Mouse (Mus musculus) hindbrain, embryonic 15.5 days (tissue): ENCODE data around the gene Rpl24. TPM values are rescaled to one million over a fixed set of nuclear protein-coding genes. Genes with fewer than 3 reads are reported as not detected.
"Not testable (repeated sequence)": the region's sequence is repeated elsewhere in the genome, so short reads cannot be mapped to it uniquely, and the experiment has no call there.

Source experiments
- ATAC-seq: fragments of 200-750 bp; cut with Nextera tagmentation; 2 replicates; pipeline ENCODE4 v1.8.0; 2017; ENCODE audit warnings: low read depth, moderate number of reproducible peaks, moderate TSS enrichment; ENCODE audit not compliant: low FRiP score
- H3K27ac ChIP-seq: fragments of 300-500 bp; sonication (generic); replicated peaks from 2 replicates; pipeline ENCODE4 v1.5.1; 2015; ENCODE audit warnings: mild to moderate bottlenecking, inconsistent platforms
- H3K27me3 ChIP-seq: fragments of 300-500 bp; sonication (generic); 2 replicates; pipeline ENCODE4 v1.6.1; 2015; ENCODE audit warnings: control low read depth, inconsistent platforms
- H3K36me3 ChIP-seq: fragments of 300-500 bp; sonication (generic); 2 replicates; pipeline ENCODE4 v1.6.1; 2015; ENCODE audit warnings: control low read depth, inconsistent platforms
- H3K4me1 ChIP-seq: fragments of 300-500 bp; sonication (generic); replicated peaks from 2 replicates; pipeline ENCODE4 v1.6.1; 2015; ENCODE audit warnings: control low read depth, inconsistent platforms
- H3K4me2 ChIP-seq: fragments of 300-500 bp; sonication (generic); 2 replicates; pipeline ENCODE4 v1.6.1; 2015; ENCODE audit warnings: moderate library complexity, mild to moderate bottlenecking, inconsistent platforms
- H3K4me3 ChIP-seq: fragments of 300-500 bp; sonication (generic); 2 replicates; pipeline ENCODE4 v1.5.1; 2015; ENCODE audit warnings: mild to moderate bottlenecking, inconsistent platforms
- H3K9ac ChIP-seq: fragments of 300-500 bp; sonication (generic); 2 replicates; pipeline ENCODE4 v1.6.1; 2015; ENCODE audit warnings: inconsistent platforms
- H3K9me3 ChIP-seq: fragments of 300-500 bp; sonication (generic); 2 replicates; pipeline ENCODE4 v1.6.1; 2016; ENCODE audit warnings: control low read depth, inconsistent platforms
- WGBS: fragments of 180-500 bp; shearing (Covaris S2); methylation state at CpG from one replicate; pipeline ENCODE4 v1.1.7; 2015; 5-methylcytosine and 5-hydroxymethylcytosine counted together
- polyA plus RNA-seq: library from polyadenylated mRNA; unstranded; fragments of >200 nt; fragmentation: Nextera tagmentation; extraction: Ambion mirVana; gene quantifications from 2 replicates; pipeline ENCODE4 v1.2.1, GENCODE M21; 2015

Rpl24 gene
- polyA plus RNA-seq, 1 experiment from 2014 or later: 454 TPM

- Histone ChIP-seq H3K4me2 (peak overlapping the region; percentile 19; the same call in 1 of the 2 replicates), H3K4me1 (no peaks in the 10 kb centered on the region)
Measured at GRCm38 (mm10) chr16:55950946-55951678, 15.0 kb upstream of the Rpl24 start.

GRCm38 (mm10) chr16:55951679-55952327 is 14.3 kb upstream of the Rpl24 start:
- no peak for ATAC-seq
- Histone ChIP-seq H3K27me3 (no peaks in the 10 kb centered on the region), H3K4me2 (no peak overlapping the region), H3K9ac (no peak overlapping the region), H3K36me3 (no peaks in the 10 kb centered on the region), H3K9me3 (no peaks in the 10 kb centered on the region), H3K4me3 (no peak overlapping the region), H3K4me1 (no peaks in the 10 kb centered on the region), H3K27ac (no peak overlapping the region)
- 80% methylated on average over 7 of the region's 7 CpGs for WGBS

More at GRCm38 (mm10) chr16:55950946-55951678, 15.0 kb upstream of the Rpl24 start:
- Histone ChIP-seq H3K27ac (no peak overlapping the region), H3K4me3 (no peak overlapping the region), H3K9ac (no peak overlapping the region), H3K27me3 (no peaks in the 10 kb centered on the region), H3K36me3 (no peaks in the 10 kb centered on the region), H3K9me3 (no peaks in the 10 kb centered on the region)
- 39% methylated on average over 19 of the region's 19 CpGs for WGBS
- peak; percentile 54 for ATAC-seq

DNA sequence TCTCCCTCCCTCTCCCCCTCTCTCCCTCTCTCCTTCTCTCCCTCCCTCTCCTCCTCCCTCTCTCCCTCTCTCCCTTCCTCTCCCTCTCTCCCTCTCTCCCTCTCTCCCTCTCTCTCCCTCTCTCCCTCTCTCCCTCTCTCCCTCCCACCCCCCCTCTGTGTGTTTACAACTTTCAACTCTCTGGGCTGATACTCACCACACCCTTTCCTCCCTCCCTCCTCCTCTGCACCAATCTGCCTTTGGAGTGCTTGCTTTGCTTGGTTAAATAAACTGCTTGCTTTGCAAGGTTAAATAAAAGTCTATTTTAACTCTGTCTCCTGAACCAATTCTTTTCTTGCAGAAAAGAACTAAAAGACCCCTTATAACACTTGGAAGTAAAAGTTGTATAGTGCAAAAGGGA is 13.3 kb upstream of the Rpl24 start:
- Histone ChIP-seq H3K36me3 (no peaks in the 10 kb centered on the region), H3K9ac (no peak overlapping the region), H3K4me2 (no peak overlapping the region), H3K27ac (no peak overlapping the region), H3K4me1 (no peaks in the 10 kb centered on the region), H3K9me3 (no peaks in the 10 kb centered on the region), H3K4me3 (no peak overlapping the region), H3K27me3 (no peaks in the 10 kb centered on the region)
- ATAC-seq: no peak

DNA sequence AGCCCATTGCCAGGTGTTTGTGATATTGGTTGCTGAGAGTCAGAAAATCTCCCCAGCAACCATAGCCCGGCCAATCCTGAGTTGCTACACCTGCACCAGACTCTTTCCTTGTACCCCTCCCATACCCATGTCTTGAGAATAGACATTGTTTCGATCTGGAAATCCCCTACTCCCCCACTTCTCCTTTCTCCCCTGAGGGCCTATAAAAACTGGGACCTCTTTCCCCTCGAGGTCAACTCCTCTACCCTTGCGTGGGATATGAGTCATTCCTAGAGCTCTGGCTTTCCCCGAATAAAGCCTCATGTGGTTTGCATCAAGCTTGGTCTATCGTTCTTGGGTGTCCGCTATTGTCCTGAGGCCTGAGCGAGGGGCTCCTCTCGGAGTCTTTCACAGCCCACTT is 11.9 kb upstream of the Rpl24 start:
- H3K27me3 ChIP-seq, H3K9ac ChIP-seq, H3K4me3 ChIP-seq, H3K4me2 ChIP-seq, ATAC-seq, H3K9me3 ChIP-seq, H3K36me3 ChIP-seq, H3K27ac ChIP-seq, H3K4me1 ChIP-seq: not testable (repeated sequence)
- WGBS: 93% methylated on average over 9 of the region's 9 CpGs

DNA sequence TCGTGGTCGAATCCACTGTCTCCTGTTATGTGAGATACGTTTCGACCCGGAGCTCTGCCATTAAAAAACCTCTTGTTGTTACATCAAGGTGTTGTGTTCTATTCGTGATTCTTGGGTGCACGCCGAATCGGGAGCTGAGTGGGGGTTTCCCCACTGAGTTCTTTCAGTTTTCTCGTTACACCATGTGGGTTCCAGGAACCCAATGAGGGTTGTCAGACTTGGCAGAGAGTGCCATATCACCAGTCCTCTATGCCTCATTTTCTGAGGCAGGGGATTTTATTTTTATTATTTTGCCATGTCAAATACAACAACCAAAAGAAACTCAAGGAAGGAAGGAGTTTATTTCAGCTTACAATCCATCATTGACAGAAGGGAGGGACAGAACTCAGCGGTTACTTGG is 3.0 kb upstream of the Rpl24 start:
- not testable (repeated sequence) for H3K4me2 ChIP-seq, H3K27me3 ChIP-seq, H3K36me3 ChIP-seq, H3K4me3 ChIP-seq, H3K9me3 ChIP-seq, H3K9ac ChIP-seq, H3K27ac ChIP-seq, ATAC-seq
- WGBS: 94% methylated on average over 6 of the region's 11 CpGs
- H3K4me1 ChIP-seq: peaks cover 15% of the 10 kb centered on the region

- H3K27me3 ChIP-seq: no peaks in the 10 kb centered on the region
- H3K9me3 ChIP-seq: no peaks in the 10 kb centered on the region
- H3K4me1 ChIP-seq: peaks cover 26% of the 10 kb centered on the region
- no peak overlapping the region for H3K27ac ChIP-seq
- H3K4me3 ChIP-seq: no peak overlapping the region
- no peak overlapping the region for H3K4me2 ChIP-seq
- no peak for ATAC-seq
- no peak overlapping the region for H3K9ac ChIP-seq
- 67% methylated on average over 4 of the region's 4 CpGs for WGBS
- peaks cover 9% of the 10 kb centered on the region for H3K36me3 ChIP-seq
Measured at GRCm38 (mm10) chr16:55964126-55964949, 1.7 kb upstream of the Rpl24 start.

DNA sequence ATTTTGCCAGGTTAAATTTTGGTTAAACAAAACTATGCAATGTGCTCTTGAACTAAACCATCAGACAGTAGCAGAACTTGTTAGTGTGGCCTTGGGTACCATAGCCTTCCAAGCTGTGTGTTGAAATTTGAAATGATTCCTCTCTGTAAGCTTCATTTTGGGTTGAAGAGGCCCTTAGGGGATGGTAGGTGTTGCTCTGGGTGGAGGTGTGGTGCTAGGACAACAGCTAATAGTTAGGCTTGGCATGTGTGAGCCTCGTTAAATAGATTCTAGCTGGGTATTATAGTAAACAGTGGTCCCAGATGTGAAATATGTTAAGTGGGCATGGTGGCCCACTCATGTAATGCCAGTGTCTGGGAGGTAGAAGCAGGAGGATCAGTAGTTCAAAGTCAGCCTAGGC is 1.1 kb downstream of the Rpl24 start:
- H3K4me2 ChIP-seq: peak overlapping the region; percentile 87
- peak overlapping the region; percentile 71 for H3K4me3 ChIP-seq
- no peaks in the 10 kb centered on the region for H3K27me3 ChIP-seq
- no peak for ATAC-seq
- peaks cover 37% of the 10 kb centered on the region for H3K36me3 ChIP-seq
- H3K9ac ChIP-seq: peak overlapping the region; percentile 77
- no peaks in the 10 kb centered on the region for H3K9me3 ChIP-seq
- no peak overlapping the region for H3K27ac ChIP-seq
- WGBS: 47% methylated on average over 1 of the region's 1 CpGs
- H3K4me1 ChIP-seq: peaks cover 27% of the 10 kb centered on the region

DNA sequence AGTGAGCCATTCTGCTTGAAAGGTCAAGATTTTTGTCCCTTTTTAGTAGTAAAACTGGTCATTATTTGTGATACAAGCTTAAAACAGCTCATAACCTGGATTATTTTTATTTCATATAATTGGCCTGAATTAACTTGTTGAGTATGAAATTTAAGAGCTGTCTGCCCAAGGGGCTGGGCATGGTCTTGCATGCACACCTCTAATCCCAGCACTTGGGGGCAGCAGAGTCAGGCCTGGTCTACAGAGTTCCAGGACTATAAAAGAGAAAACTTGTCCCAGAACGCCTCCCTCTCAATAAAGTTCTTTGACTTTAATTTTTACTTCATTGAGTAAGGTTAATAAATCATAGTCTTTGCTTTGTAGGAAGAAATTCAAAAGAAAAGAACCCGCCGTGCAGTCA is 3.1 kb downstream of the Rpl24 start:
- no peak for ATAC-seq
- Histone ChIP-seq H3K4me3 (no peak overlapping the region), H3K27ac (no peak overlapping the region), H3K4me2 (no peak overlapping the region), H3K27me3 (no peaks in the 10 kb centered on the region), H3K9me3 (no peaks in the 10 kb centered on the region), H3K36me3 (peaks cover 38% of the 10 kb centered on the region), H3K4me1 (peaks cover 36% of the 10 kb centered on the region), H3K9ac (no peak overlapping the region)
- 80% methylated on average over 3 of the region's 3 CpGs for WGBS

- Histone ChIP-seq H3K4me2 (no peak overlapping the region), H3K9ac (no peak overlapping the region), H3K27me3 (no peaks in the 10 kb centered on the region), H3K36me3 (peaks cover 38% of the 10 kb centered on the region), H3K4me3 (no peak overlapping the region), H3K27ac (no peak overlapping the region), H3K4me1 (peaks cover 41% of the 10 kb centered on the region), H3K9me3 (no peaks in the 10 kb centered on the region)
- no peak for ATAC-seq
- WGBS: 92% methylated on average over 5 of the region's 5 CpGs
Measured at GRCm38 (mm10) chr16:55970416-55970815, 4.3 kb downstream of the Rpl24 start.

DNA sequence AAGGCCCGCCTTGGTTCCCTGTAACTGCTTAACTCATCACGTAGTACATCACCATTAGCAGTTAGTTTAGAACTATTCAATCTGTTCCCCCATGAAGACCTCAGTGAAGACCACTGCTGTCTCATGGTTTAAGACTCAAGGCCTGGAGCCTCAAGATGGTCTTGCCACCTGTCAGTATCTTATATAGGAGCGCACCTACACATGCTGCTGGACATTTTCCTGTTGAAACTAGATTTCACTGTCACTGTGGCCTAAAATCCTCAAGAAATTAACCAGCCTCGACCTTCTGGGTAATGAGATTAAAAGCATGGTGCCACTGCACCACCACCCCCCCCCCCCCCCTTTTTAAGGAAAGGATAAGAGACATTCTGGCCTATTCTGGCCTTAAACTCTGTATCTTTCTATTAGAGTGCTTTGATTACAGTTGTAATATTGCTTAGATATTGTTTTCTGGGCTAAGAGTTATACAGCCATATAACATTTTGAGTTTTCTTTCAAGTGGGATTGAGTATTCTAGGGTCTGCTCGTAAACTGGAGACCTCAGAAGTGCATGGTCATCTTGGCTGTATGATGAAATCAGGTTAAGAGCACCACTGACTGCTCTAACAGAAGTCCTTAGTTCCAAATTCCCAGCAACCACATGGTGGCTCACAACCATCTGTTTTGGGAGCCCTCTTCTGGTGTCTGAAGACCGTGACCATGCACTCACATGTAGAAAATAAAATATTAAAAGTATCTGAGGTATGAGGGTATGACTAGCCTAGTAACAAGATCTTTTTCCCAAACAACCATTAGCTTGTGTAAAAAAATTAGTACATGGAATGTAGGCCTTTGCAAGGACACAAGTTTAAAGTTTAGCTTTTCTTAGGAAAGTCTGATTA is 5.9 kb downstream of the Rpl24 start:
- Histone ChIP-seq H3K4me2 (no peak overlapping the region), H3K4me3 (no peak overlapping the region), H3K4me1 (peaks cover 49% of the 10 kb centered on the region), H3K27ac (no peak overlapping the region), H3K27me3 (no peaks in the 10 kb centered on the region), H3K9ac (no peak overlapping the region), H3K9me3 (no peaks in the 10 kb centered on the region), H3K36me3 (peaks cover 38% of the 10 kb centered on the region)
- ATAC-seq: no peak
- 78% methylated on average over 6 of the region's 6 CpGs for WGBS

DNA sequence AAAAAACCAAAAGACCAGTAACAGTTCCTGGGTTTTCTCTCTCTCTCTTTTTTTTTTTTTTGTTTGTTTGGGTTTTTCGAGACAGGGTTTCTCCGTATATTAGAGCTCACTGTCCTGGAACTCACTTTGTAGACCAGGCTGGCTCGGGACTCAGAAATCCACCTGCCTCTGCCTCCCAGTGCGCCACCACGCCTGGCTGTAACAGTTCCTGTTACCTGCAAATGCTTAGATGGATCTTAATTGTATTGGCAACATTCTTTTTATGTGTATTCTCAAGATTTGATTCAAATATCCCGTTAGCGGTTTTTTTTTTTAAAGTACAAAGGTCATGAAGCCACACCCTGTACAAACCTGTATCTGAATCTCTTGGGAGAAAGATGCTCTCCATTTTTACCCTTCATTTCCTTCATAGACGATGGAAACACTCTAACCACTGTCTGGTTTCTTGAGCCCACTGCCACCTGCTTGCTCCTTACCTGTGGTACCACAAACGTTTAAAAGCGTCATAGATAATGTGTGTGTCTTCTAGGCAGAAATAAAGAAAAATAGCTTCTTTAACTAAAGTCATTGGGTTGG is 6.6 kb downstream of the Rpl24 start:
- 61% methylated on average over 10 of the region's 10 CpGs for WGBS
- H3K4me1 ChIP-seq: peaks cover 43% of the 10 kb centered on the region
- peaks cover 38% of the 10 kb centered on the region for H3K36me3 ChIP-seq
- H3K4me3 ChIP-seq: peak overlapping the region; percentile 87
- peak overlapping the region; percentile 88 for H3K27ac ChIP-seq
- no peak for ATAC-seq
- no peaks in the 10 kb centered on the region for H3K27me3 ChIP-seq
- H3K9ac ChIP-seq: peak overlapping the region; percentile 26; the same call in 1 of the 2 replicates
- no peaks in the 10 kb centered on the region for H3K9me3 ChIP-seq
- peak overlapping the region; percentile 89 for H3K4me2 ChIP-seq
